Mouse (Mus musculus): ENCODE data around the gene Rpl13a. TPM values are rescaled to one million over a fixed set of nuclear protein-coding genes. Genes with fewer than 3 reads are reported as not detected.

Gene Rpl13a
- 519 TPM for polyA plus RNA-seq (2014; fragmentation: Illumina TruSeq; extraction: RNeasy Lipid Tissue Mini Kit (QIAGEN cat#74804); ENCODE audit: low read depth, low replicate concordance)

GRCm38 (mm10) chr7:45128624-45129246 lies at the start of gene Rpl13a:
TSS of gene Rpl13a (minus strand) at chr7:45128761.

GRCm38 (mm10) chr7:45163735-45164490 lies 35.4 kb upstream of the Rpl13a start, which contains the start of gene Slc17a7:
TSS of gene Slc17a7 (plus strand) at chr7:45163949.

GRCm38 (mm10) chr7:45154096-45154992 lies 25.8 kb upstream of the Rpl13a start, which contains the start of the genes Pih1d1 and Aldh16a1:
TSS of gene Pih1d1 (plus strand) at chr7:45154303.
TSS of gene Aldh16a1 (minus strand) at chr7:45154584.

GRCm38 (mm10) chr7:45135993-45136567 lies 7.5 kb upstream of the Rpl13a start, which contains the start of the genes Gm45713 and Flt3l:
TSS of gene Gm45713 (minus strand) at chr7:45136231.
TSS of gene Flt3l (minus strand) at chr7:45136432.

GRCm38 (mm10) chr7:45124224-45125143 lies 4.1 kb downstream of the Rpl13a start, which contains the start of gene Rps11:
TSS of gene Rps11 (minus strand) at chr7:45124439.

GRCm38 (mm10) chr7:45103652-45104180 lies 24.8 kb downstream of the Rpl13a start, which contains the start of gene Fcgrt:
TSS of gene Fcgrt (minus strand) at chr7:45103851.

GRCm38 (mm10) chr7:45092048-45092447 lies 36.5 kb downstream of the Rpl13a start, which contains the start of gene Rcn3:
TSS of gene Rcn3 (minus strand) at chr7:45092221.

Other genes with a start within 250 kb of the Rpl13a start
- gene Med25, start 236.0 kb downstream of the Rpl13a start, polyA plus RNA-seq (2014; fragmentation: Illumina TruSeq; extraction: RNeasy Lipid Tissue Mini Kit (QIAGEN cat#74804); ENCODE audit: low read depth, low replicate concordance): 2.7 TPM
- gene Fuz, start 232.7 kb downstream of the Rpl13a start, polyA plus RNA-seq (2014; fragmentation: Illumina TruSeq; extraction: RNeasy Lipid Tissue Mini Kit (QIAGEN cat#74804); ENCODE audit: low read depth, low replicate concordance): 3.2 TPM
- 19.4 TPM for gene Ap2a1, start 199.3 kb downstream of the Rpl13a start, polyA plus RNA-seq (2014; fragmentation: Illumina TruSeq; extraction: RNeasy Lipid Tissue Mini Kit (QIAGEN cat#74804); ENCODE audit: low read depth, low replicate concordance)
- gene Tsks, start 185.6 kb downstream of the Rpl13a start, polyA plus RNA-seq (2014; fragmentation: Illumina TruSeq; extraction: RNeasy Lipid Tissue Mini Kit (QIAGEN cat#74804); ENCODE audit: low read depth, low replicate concordance): not detected
- gene Cpt1c, start 153.9 kb downstream of the Rpl13a start, polyA plus RNA-seq (2014; fragmentation: Illumina TruSeq; extraction: RNeasy Lipid Tissue Mini Kit (QIAGEN cat#74804); ENCODE audit: low read depth, low replicate concordance): 0.44 TPM
- gene Prmt1, start 142.2 kb downstream of the Rpl13a start, polyA plus RNA-seq (2014; fragmentation: Illumina TruSeq; extraction: RNeasy Lipid Tissue Mini Kit (QIAGEN cat#74804); ENCODE audit: low read depth, low replicate concordance): 3.3 TPM
- gene Irf3, start 131.1 kb downstream of the Rpl13a start, polyA plus RNA-seq (2014; fragmentation: Illumina TruSeq; extraction: RNeasy Lipid Tissue Mini Kit (QIAGEN cat#74804); ENCODE audit: low read depth, low replicate concordance): 24.0 TPM
- gene Bcl2l12, start 130.0 kb downstream of the Rpl13a start, polyA plus RNA-seq (2014; fragmentation: Illumina TruSeq; extraction: RNeasy Lipid Tissue Mini Kit (QIAGEN cat#74804); ENCODE audit: low read depth, low replicate concordance): 0.76 TPM
- gene Scaf1, start 112.4 kb downstream of the Rpl13a start, polyA plus RNA-seq (2014; fragmentation: Illumina TruSeq; extraction: RNeasy Lipid Tissue Mini Kit (QIAGEN cat#74804); ENCODE audit: low read depth, low replicate concordance): 6.3 TPM
- 3.2 TPM for gene Rras, start 110.8 kb downstream of the Rpl13a start, polyA plus RNA-seq (2014; fragmentation: Illumina TruSeq; extraction: RNeasy Lipid Tissue Mini Kit (QIAGEN cat#74804); ENCODE audit: low read depth, low replicate concordance)
- gene Prr12, start 75.9 kb downstream of the Rpl13a start, polyA plus RNA-seq (2014; fragmentation: Illumina TruSeq; extraction: RNeasy Lipid Tissue Mini Kit (QIAGEN cat#74804); ENCODE audit: low read depth, low replicate concordance): 0.22 TPM
- gene Nosip, start 66.3 kb downstream of the Rpl13a start, polyA plus RNA-seq (2014; fragmentation: Illumina TruSeq; extraction: RNeasy Lipid Tissue Mini Kit (QIAGEN cat#74804); ENCODE audit: low read depth, low replicate concordance): 6.3 TPM
- gene Prrg2, start 66.1 kb downstream of the Rpl13a start, polyA plus RNA-seq (2014; fragmentation: Illumina TruSeq; extraction: RNeasy Lipid Tissue Mini Kit (QIAGEN cat#74804); ENCODE audit: low read depth, low replicate concordance): 10.9 TPM
- not detected for gene Rcn3, start 36.5 kb downstream of the Rpl13a start, polyA plus RNA-seq (2014; fragmentation: Illumina TruSeq; extraction: RNeasy Lipid Tissue Mini Kit (QIAGEN cat#74804); ENCODE audit: low read depth, low replicate concordance)
- gene Fcgrt, start 24.9 kb downstream of the Rpl13a start, polyA plus RNA-seq (2014; fragmentation: Illumina TruSeq; extraction: RNeasy Lipid Tissue Mini Kit (QIAGEN cat#74804); ENCODE audit: low read depth, low replicate concordance): 8.9 TPM
- 378 TPM for gene Rps11, start 4.3 kb downstream of the Rpl13a start, polyA plus RNA-seq (2014; fragmentation: Illumina TruSeq; extraction: RNeasy Lipid Tissue Mini Kit (QIAGEN cat#74804); ENCODE audit: low read depth, low replicate concordance)
- gene Gm45713, start 7.5 kb upstream of the Rpl13a start, polyA plus RNA-seq (2014; fragmentation: Illumina TruSeq; extraction: RNeasy Lipid Tissue Mini Kit (QIAGEN cat#74804); ENCODE audit: low read depth, low replicate concordance): not detected
- gene Flt3l, start 7.7 kb upstream of the Rpl13a start, polyA plus RNA-seq (2014; fragmentation: Illumina TruSeq; extraction: RNeasy Lipid Tissue Mini Kit (QIAGEN cat#74804); ENCODE audit: low read depth, low replicate concordance): 14.4 TPM
- 1.2 TPM for gene Pih1d1, start 25.5 kb upstream of the Rpl13a start, polyA plus RNA-seq (2014; fragmentation: Illumina TruSeq; extraction: RNeasy Lipid Tissue Mini Kit (QIAGEN cat#74804); ENCODE audit: low read depth, low replicate concordance)
- gene Aldh16a1, start 25.8 kb upstream of the Rpl13a start, polyA plus RNA-seq (2014; fragmentation: Illumina TruSeq; extraction: RNeasy Lipid Tissue Mini Kit (QIAGEN cat#74804); ENCODE audit: low read depth, low replicate concordance): 12.3 TPM
- not detected for gene Slc17a7, start 35.2 kb upstream of the Rpl13a start, polyA plus RNA-seq (2014; fragmentation: Illumina TruSeq; extraction: RNeasy Lipid Tissue Mini Kit (QIAGEN cat#74804); ENCODE audit: low read depth, low replicate concordance)
- gene Gfy, start 50.8 kb upstream of the Rpl13a start, polyA plus RNA-seq (2014; fragmentation: Illumina TruSeq; extraction: RNeasy Lipid Tissue Mini Kit (QIAGEN cat#74804); ENCODE audit: low read depth, low replicate concordance): not detected
- not detected for gene Pth2, start 52.2 kb upstream of the Rpl13a start, polyA plus RNA-seq (2014; fragmentation: Illumina TruSeq; extraction: RNeasy Lipid Tissue Mini Kit (QIAGEN cat#74804); ENCODE audit: low read depth, low replicate concordance)
- not detected for gene Ccdc155, start 76.1 kb upstream of the Rpl13a start, polyA plus RNA-seq (2014; fragmentation: Illumina TruSeq; extraction: RNeasy Lipid Tissue Mini Kit (QIAGEN cat#74804); ENCODE audit: low read depth, low replicate concordance)
- not detected for gene Dkkl1, start 83.4 kb upstream of the Rpl13a start, polyA plus RNA-seq (2014; fragmentation: Illumina TruSeq; extraction: RNeasy Lipid Tissue Mini Kit (QIAGEN cat#74804); ENCODE audit: low read depth, low replicate concordance)
- gene Tead2, start 87.0 kb upstream of the Rpl13a start, polyA plus RNA-seq (2014; fragmentation: Illumina TruSeq; extraction: RNeasy Lipid Tissue Mini Kit (QIAGEN cat#74804); ENCODE audit: low read depth, low replicate concordance): 1.1 TPM
- gene Cd37, start 110.4 kb upstream of the Rpl13a start, polyA plus RNA-seq (2014; fragmentation: Illumina TruSeq; extraction: RNeasy Lipid Tissue Mini Kit (QIAGEN cat#74804); ENCODE audit: low read depth, low replicate concordance): 3.6 TPM
- not detected for gene Slc6a16, start 112.3 kb upstream of the Rpl13a start, polyA plus RNA-seq (2014; fragmentation: Illumina TruSeq; extraction: RNeasy Lipid Tissue Mini Kit (QIAGEN cat#74804); ENCODE audit: low read depth, low replicate concordance)
- not detected for gene Slc6a21, start 148.8 kb upstream of the Rpl13a start, polyA plus RNA-seq (2014; fragmentation: Illumina TruSeq; extraction: RNeasy Lipid Tissue Mini Kit (QIAGEN cat#74804); ENCODE audit: low read depth, low replicate concordance)
- gene Trpm4, start 205.0 kb upstream of the Rpl13a start, polyA plus RNA-seq (2014; fragmentation: Illumina TruSeq; extraction: RNeasy Lipid Tissue Mini Kit (QIAGEN cat#74804); ENCODE audit: low read depth, low replicate concordance): 8.2 TPM
- 0.28 TPM for gene Hrc, start 206.5 kb upstream of the Rpl13a start, polyA plus RNA-seq (2014; fragmentation: Illumina TruSeq; extraction: RNeasy Lipid Tissue Mini Kit (QIAGEN cat#74804); ENCODE audit: low read depth, low replicate concordance)
- gene Ppfia3, start 238.3 kb upstream of the Rpl13a start, polyA plus RNA-seq (2014; fragmentation: Illumina TruSeq; extraction: RNeasy Lipid Tissue Mini Kit (QIAGEN cat#74804); ENCODE audit: low read depth, low replicate concordance): 0.41 TPM
- not detected for gene Lin7b, start 241.8 kb upstream of the Rpl13a start, polyA plus RNA-seq (2014; fragmentation: Illumina TruSeq; extraction: RNeasy Lipid Tissue Mini Kit (QIAGEN cat#74804); ENCODE audit: low read depth, low replicate concordance)

All from sigmoid colon, adult 10 weeks (tissue).